Mouse (Mus musculus) naive thymus-derived CD4-positive, alpha-beta T cell, adult 2 months (primary cell): ENCODE data around the gene Olfr212.
"Not testable (repeated sequence)": the region's sequence is repeated elsewhere in the genome, so short reads cannot be mapped to it uniquely, and the experiment has no call there.

Source experiments
- DNase-seq: peaks from one replicate; pipeline ENCODE4 v3.0.0-alpha.2; 2011; ENCODE audit warnings: low read depth

Olfr212 gene

GRCm38 (mm10) chr6:116506302-116507003 is at the start of gene Olfr212:
TSS of gene Olfr212 (plus strand) at chr6:116506516.
- DNase-seq = not testable (repeated sequence)

GRCm38 (mm10) chr6:116458728-116459127 is 47.6 kb upstream of the Olfr212 start:
- DNase-seq = no peak

GRCm38 (mm10) chr6:116459232-116459631 is 47.1 kb upstream of the Olfr212 start:
- no peak for DNase-seq

GRCm38 (mm10) chr6:116460544-116461283 is 45.6 kb upstream of the Olfr212 start, which contains the start of gene Alox5:
TSS of gene Alox5 (minus strand) at chr6:116461178.
- DNase-seq = no peak

- DNase-seq = no peak
Measured at GRCm38 (mm10) chr6:116468081-116468480, 38.2 kb upstream of the Olfr212 start.

GRCm38 (mm10) chr6:116485081-116485480 is 21.2 kb upstream of the Olfr212 start:
- no peak for DNase-seq

GRCm38 (mm10) chr6:116486833-116487232 is 19.5 kb upstream of the Olfr212 start:
- no peak for DNase-seq

GRCm38 (mm10) chr6:116488791-116489190 is 17.5 kb upstream of the Olfr212 start, which contains the start of gene Olfr211:
TSS of gene Olfr211 (plus strand) at chr6:116489091.
- no peak for DNase-seq

GRCm38 (mm10) chr6:116493742-116494141 is 12.6 kb upstream of the Olfr212 start:
- DNase-seq = no peak

GRCm38 (mm10) chr6:116495960-116496359 is 10.4 kb upstream of the Olfr212 start:
- DNase-seq = no peak

GRCm38 (mm10) chr6:116514832-116515231 is 8.5 kb downstream of the Olfr212 start:
- DNase-seq = no peak

- no peak for DNase-seq
Measured at GRCm38 (mm10) chr6:116538156-116538555, 31.8 kb downstream of the Olfr212 start, which contains the start of gene Olfr213. TSS of gene Olfr213 (plus strand) at chr6:116538456.

GRCm38 (mm10) chr6:116542500-116542899 is 36.2 kb downstream of the Olfr212 start:
- no peak for DNase-seq

- not testable (repeated sequence) for DNase-seq
Measured at GRCm38 (mm10) chr6:116550841-116551240, 44.5 kb downstream of the Olfr212 start, which contains the start of gene Gm5580. TSS of gene Gm5580 (plus strand) at chr6:116551141.

- DNase-seq = no peak
Measured at GRCm38 (mm10) chr6:116553935-116554334, 47.6 kb downstream of the Olfr212 start, which contains the start of gene Olfr214. TSS of gene Olfr214 (plus strand) at chr6:116554235.

GRCm38 (mm10) chr6:116554952-116555351 is 48.6 kb downstream of the Olfr212 start:
- DNase-seq = no peak
